ENCODE assay signal across 9 mouse cellular contexts in the genomic region with DNA sequence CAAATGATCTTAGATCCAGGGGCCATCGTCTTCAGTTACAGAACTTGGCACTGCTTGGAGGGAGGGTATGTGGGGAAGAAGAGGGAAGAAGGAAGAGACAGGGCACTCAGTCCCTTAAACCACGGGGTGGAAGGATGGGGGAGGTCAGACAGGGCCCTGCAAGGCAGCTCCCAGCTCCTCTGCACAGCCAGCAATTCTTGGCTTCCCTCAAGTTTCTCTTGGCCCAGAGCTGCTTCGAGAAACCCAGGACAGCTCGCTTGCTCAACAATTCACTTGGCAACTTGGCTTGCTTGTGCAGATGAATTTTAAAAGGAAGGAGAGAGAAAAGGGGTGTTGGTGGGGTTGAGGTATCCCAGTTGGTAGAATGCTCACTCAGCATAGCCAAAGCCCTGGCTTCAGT.
A peak's percentile ranks its signal among the peaks of the same experiment; 100 is the strongest.
DNase-seq lines count a peak whose midpoint lies in the region; ATAC-seq lines count a peak whose summit lies in the region.
"Had no signal": no experiment of that assay in that cellular context is flagged by ENCODE, and none has a peak within 500 bp of the region (broad histone marks: within the 10 kb centered on the region; RNA-seq: fewer than 3 reads in every experiment).

No protein-coding gene starts in this region.

- H3K9me3 ChIP-seq in heart, embryonic 10.5 days: peaks cover 16% of the 10 kb centered on the region
- H3K9me3 ChIP-seq in limb, embryonic 15.5 days: 0 out of 2 replicates have a peak, but pooled peaks cover 3% of the 10 kb centered on the region
- 0 out of 2 replicates have a peak, but pooled peaks cover 10% of the 10 kb centered on the region for H3K9me3 ChIP-seq in midbrain, embryonic 13.5 days

- no peak overlapping the region for H3K27ac ChIP-seq in heart, embryonic 10.5 days
- peak overlapping the region; percentile 71 for H3K27ac ChIP-seq in limb, embryonic 15.5 days
- H3K27ac ChIP-seq in midbrain, embryonic 13.5 days: no peak overlapping the region

- no peak overlapping the region for H3K4me3 ChIP-seq in heart, embryonic 10.5 days
- H3K4me3 ChIP-seq in limb, embryonic 15.5 days: no peak overlapping the region
- H3K4me3 ChIP-seq in midbrain, embryonic 13.5 days (replicated peaks): no peak overlapping the region

- H3K4me1 ChIP-seq in heart, embryonic 10.5 days: peaks cover 12% of the 10 kb centered on the region
- peaks cover 27% of the 10 kb centered on the region for H3K4me1 ChIP-seq in limb, embryonic 15.5 days
- peaks cover 8% of the 10 kb centered on the region; the same call in 1 of the 2 replicates for H3K4me1 ChIP-seq in midbrain, embryonic 13.5 days (replicated peaks)

- peak; percentile 77 to 89 for DNase-seq in heart, adult 18-20 months
- DNase-seq in heart, embryonic 10.5 days (ENCODE audit: low spot score): no peak
- DNase-seq in adrenal gland, postnatal 14 days: peak; percentile 71
- peak; percentile 68 for DNase-seq in heart, adult 8-10 months (ENCODE audit: low spot score)
- DNase-seq in retina, embryonic 14.5 days (ENCODE audit: low spot score): no peak
- no peak for DNase-seq in right cerebral cortex, postnatal 25 days

- ATAC-seq in limb, embryonic 15.5 days (ENCODE audit: insufficient number of reproducible peaks, low FRiP score, low TSS enrichment, low read depth): 0 out of 2 replicates have a peak, but pooled peaks have one; percentile 50
- ATAC-seq in midbrain, embryonic 13.5 days: no peak

- H3K9ac ChIP-seq in limb, embryonic 15.5 days: no peak overlapping the region
- H3K9ac ChIP-seq in midbrain, embryonic 13.5 days (replicated peaks): no peak overlapping the region

- no peaks in the 10 kb centered on the region for H3K36me3 ChIP-seq in heart, embryonic 10.5 days
- H3K36me3 ChIP-seq in limb, embryonic 15.5 days: no peaks in the 10 kb centered on the region
- H3K36me3 ChIP-seq in midbrain, embryonic 13.5 days: no peaks in the 10 kb centered on the region

- H3K4me2 ChIP-seq in limb, embryonic 15.5 days: no peak overlapping the region
- H3K4me2 ChIP-seq in midbrain, embryonic 13.5 days (replicated peaks): no peak overlapping the region

- 75% methylated on average over 4 of the region's 4 CpGs for WGBS in heart, embryonic 10.5 days
- WGBS in limb, embryonic 15.5 days: 42% methylated on average over 4 of the region's 4 CpGs
- 82% methylated on average over 4 of the region's 4 CpGs for WGBS in midbrain, embryonic 13.5 days

- peaks cover 34% of the 10 kb centered on the region; the same call in 1 of the 2 replicates for H3K27me3 ChIP-seq in heart, embryonic 10.5 days (ENCODE audit: insufficient read depth, poor library complexity, severe bottlenecking)
- H3K27me3 ChIP-seq in limb, embryonic 15.5 days: no peaks in the 10 kb centered on the region
- peaks cover 10% of the 10 kb centered on the region for H3K27me3 ChIP-seq in midbrain, embryonic 13.5 days
- H3K27me3 ChIP-seq: CH12.LX had no signal

Comparison
In these comparisons a context has a peak if more than half of its experiments do, and no peak if none do; other contexts are left out.
1. DNase-seq: peak in heart, adult 18-20 months (2 of 2), adrenal gland, postnatal 14 days (single experiment) and heart, adult 8-10 months (single experiment); none in heart, embryonic 10.5 days (single experiment), retina, embryonic 14.5 days (single experiment) and right cerebral cortex, postnatal 25 days (single experiment).